Mouse (Mus musculus): ENCODE measurements around the gene Dclk3.

DNA sequence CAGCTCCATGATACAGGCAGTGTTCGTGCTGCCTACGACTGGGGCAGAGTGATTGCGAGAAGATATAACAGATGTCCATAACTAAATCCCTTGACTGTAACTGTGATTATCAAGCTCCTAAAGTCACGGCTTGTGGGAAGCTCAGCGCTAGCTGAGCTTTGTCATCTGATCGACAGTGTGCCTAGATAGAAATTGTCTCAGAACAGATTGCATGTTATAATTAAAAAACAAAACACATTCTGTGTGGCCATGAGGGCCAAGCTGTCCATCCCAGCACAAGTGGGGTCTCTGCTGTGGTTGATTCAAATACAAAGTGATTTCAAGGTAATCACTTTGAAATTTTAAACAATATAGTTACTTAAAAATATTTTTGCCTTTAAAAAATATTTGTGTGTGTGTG, 26.8 kb downstream of the Dclk3 start:
- TF ChIP-seq CTCF (IDR thresholded peaks at IDR 0.05; ENCODE audit: borderline replicate concordance, insufficient read depth, low read depth, low read length) (no peak), POLR2A (IDR thresholded peaks at IDR 0.05; ENCODE audit: borderline replicate concordance, insufficient read depth, low read length) (no peak)
